Mouse (Mus musculus) naive thymus-derived CD4-positive, alpha-beta T cell, adult 5 months (primary cell): ENCODE results near the gene Qpctl. TPM values are rescaled to one million over a fixed set of nuclear protein-coding genes. Genes with fewer than 3 reads are reported as not detected.

Experiments used
- polyA plus RNA-seq: library from polyadenylated mRNA; unstranded; fragments of 100-300 nt; shearing (Covaris generic); gene quantifications from one replicate; pipeline ENCODE4 v1.2.1, GENCODE M21; 2017

Gene Qpctl
- 11.9 TPM for polyA plus RNA-seq

GRCm38 (mm10) chr7:19148875-19149541, at the start of gene Qpctl:
Gene Qpctl (minus strand): TSS chr7:19149291.

GRCm38 (mm10) chr7:19175708-19176515, 26.8 kb upstream of the Qpctl start, which contains the start of gene Eml2:
Gene Eml2 (plus strand): TSS chr7:19176421.

GRCm38 (mm10) chr7:19165656-19166423, 16.7 kb upstream of the Qpctl start, which contains the start of gene Gipr:
Gene Gipr (minus strand): TSS chr7:19166127.

GRCm38 (mm10) chr7:19149626-19150025, 535 bp upstream of the Qpctl start, which contains the start of gene Snrpd2:
Gene Snrpd2 (plus strand): TSS chr7:19149722.

GRCm38 (mm10) chr7:19119631-19120429, 29.3 kb downstream of the Qpctl start, which contains the start of gene Fbxo46:
Gene Fbxo46 (plus strand): TSS chr7:19119859.

GRCm38 (mm10) chr7:19118028-19118771, 30.9 kb downstream of the Qpctl start, which contains the start of gene Gm4969:
Gene Gm4969 (minus strand): TSS chr7:19118368.

GRCm38 (mm10) chr7:19094471-19094825, 54.6 kb downstream of the Qpctl start, which contains the start of gene Six5:
Gene Six5 (plus strand): TSS chr7:19094594.

Other genes with a start within 250 kb of the Qpctl start
- gene Ccdc61, start 238.9 kb downstream of the Qpctl start, polyA plus RNA-seq = 21.1 TPM
- gene Nova2, start 223.4 kb downstream of the Qpctl start, polyA plus RNA-seq = not detected
- gene Nanos2, start 161.9 kb downstream of the Qpctl start, polyA plus RNA-seq = not detected
- 5.7 TPM for gene Mypop, start 158.0 kb downstream of the Qpctl start, polyA plus RNA-seq
- 40.1 TPM for gene Irf2bp1, start 145.2 kb downstream of the Qpctl start, polyA plus RNA-seq
- not detected for gene Foxa3, start 125.8 kb downstream of the Qpctl start, polyA plus RNA-seq
- gene Sympk, start 124.9 kb downstream of the Qpctl start, polyA plus RNA-seq = 23.5 TPM
- not detected for gene Rsph6a, start 94.6 kb downstream of the Qpctl start, polyA plus RNA-seq
- gene Dmwd, start 73.1 kb downstream of the Qpctl start, polyA plus RNA-seq = not detected
- not detected for gene Dmpk, start 65.4 kb downstream of the Qpctl start, polyA plus RNA-seq
- gene Six5, start 54.7 kb downstream of the Qpctl start, polyA plus RNA-seq = not detected
- gene Gm4969, start 30.9 kb downstream of the Qpctl start, polyA plus RNA-seq = not detected
- gene Fbxo46, start 29.4 kb downstream of the Qpctl start, polyA plus RNA-seq = 11.7 TPM
- 31.4 TPM for gene Snrpd2, start 431 bp upstream of the Qpctl start, polyA plus RNA-seq
- gene Gipr, start 16.8 kb upstream of the Qpctl start, polyA plus RNA-seq = not detected
- 14.0 TPM for gene Eml2, start 27.1 kb upstream of the Qpctl start, polyA plus RNA-seq
- 0.16 TPM for gene Gpr4, start 63.2 kb upstream of the Qpctl start, polyA plus RNA-seq
- gene Opa3, start 79.0 kb upstream of the Qpctl start, polyA plus RNA-seq = 47.3 TPM
- 193 TPM for gene Vasp, start 122.5 kb upstream of the Qpctl start, polyA plus RNA-seq
- not detected for gene Ppm1n, start 130.8 kb upstream of the Qpctl start, polyA plus RNA-seq
- not detected for gene Rtn2, start 133.3 kb upstream of the Qpctl start, polyA plus RNA-seq
- 7.9 TPM for gene Fosb, start 160.8 kb upstream of the Qpctl start, polyA plus RNA-seq
- 67.3 TPM for gene Ercc1, start 195.5 kb upstream of the Qpctl start, polyA plus RNA-seq
- gene Cd3eap, start 210.2 kb upstream of the Qpctl start, polyA plus RNA-seq = 9.8 TPM
- 0.25 TPM for gene Ppp1r13l, start 210.5 kb upstream of the Qpctl start, polyA plus RNA-seq
- 9.8 TPM for gene Ercc2, start 232.7 kb upstream of the Qpctl start, polyA plus RNA-seq